Mouse (Mus musculus) G1E (cell line): ENCODE measurements around the gene 1810046K07Rik. TPM values are rescaled to one million over a fixed set of nuclear protein-coding genes. Genes with fewer than 3 reads are reported as not detected.

Experiments used
- ATAC-seq: 2 replicates; pipeline ENCODE4 v1.8.0; 2016; ENCODE audit warnings: mild to moderate bottlenecking; ENCODE audit not compliant: insufficient number of reproducible peaks, poor library complexity, low FRiP score, severe bottlenecking; ENCODE audit errors: extremely low read depth
- DNase-seq: peaks from one replicate; pipeline ENCODE4 v3.0.0; 2012; ENCODE audit warnings: low spot score
- H3K27me3 ChIP-seq: 2 replicates; pipeline ENCODE4 v1.6.1; 2012; ENCODE audit warnings: mild to moderate bottlenecking, low read length, inconsistent platforms; ENCODE audit not compliant: insufficient read depth
- H3K36me3 ChIP-seq: replicated peaks from 2 replicates; pipeline ENCODE3; 2012; ENCODE audit warnings: mild to moderate bottlenecking, inconsistent platforms
- H3K4me1 ChIP-seq: 2 replicates; pipeline ENCODE4 v1.6.1; 2012; ENCODE audit warnings: low read depth, low read length, inconsistent platforms, mixed read lengths; ENCODE audit not compliant: insufficient read depth
- H3K4me3 ChIP-seq: 2 replicates; pipeline ENCODE4 v1.5.1; 2012; ENCODE audit warnings: low read depth, mild to moderate bottlenecking, inconsistent platforms, low read length, moderate library complexity, mixed read lengths
- H3K9me3 ChIP-seq: replicated peaks from 2 replicates; pipeline ENCODE4 v1.6.1; 2012; ENCODE audit warnings: inconsistent platforms
- CTCF ChIP-seq: IDR thresholded peaks from 2 replicates; pipeline ENCODE4 v1.5.1; 2012; ENCODE audit warnings: low read depth, low read length, inconsistent platforms, mixed read lengths
- GATA1 ChIP-seq: IDR thresholded peaks from 2 replicates; pipeline ENCODE4 v1.6.1; 2012; ENCODE audit warnings: borderline replicate concordance, low read length, inconsistent platforms, mixed read lengths
- GATA2 ChIP-seq: IDR thresholded peaks from 2 replicates; pipeline ENCODE4 v1.6.1; 2012; ENCODE audit warnings: low read depth, low read length, inconsistent platforms, borderline replicate concordance
- POLR2AphosphoS5 ChIP-seq: IDR thresholded peaks from 2 replicates; pipeline ENCODE4 v1.6.1; 2012; ENCODE audit warnings: low read depth, low read length, inconsistent platforms; ENCODE audit not compliant: insufficient replicate concordance
- TAL1 ChIP-seq: conservative IDR thresholded peaks from 2 replicates; pipeline ENCODE4 v1.6.1; 2012; ENCODE audit warnings: low read depth, low read length, inconsistent platforms, mixed read lengths
- polyA plus RNA-seq: library from polyadenylated mRNA; stranded (reverse); fragments of >175 nt; gene quantifications from 2 replicates; pipeline ENCODE4 v1.2.3, GENCODE M21; 2012
- total RNA-seq, 2 experiments: library from RNA; stranded (forward) in 1 of 2; stranded (reverse) in 1 of 2; fragments of 200-1000 nt in 1 of 2; fragments of >200 nt in 1 of 2; fragmentation: Nextera tagmentation in 1 of 2; gene quantifications; 2 replicates each; pipeline ENCODE4 v1.2.3; 2014 to 2017

The 1810046K07Rik gene
- total and polyA plus RNA-seq, 3 experiments: not detected

- no peak for ATAC-seq
- peaks cover 38% of the 10 kb centered on the region for H3K27me3 ChIP-seq
Observed at GRCm38 (mm10) chr9:51286079-51286478, 42.6 kb downstream of the 1810046K07Rik start.

GRCm38 (mm10) chr9:51278500-51279381 is 50.0 kb downstream of the 1810046K07Rik start, which contains the start of gene Colca2:
Gene Colca2 (minus strand): TSS chr9:51278569.
- no peaks in the 10 kb centered on the region for H3K9me3 ChIP-seq
- peaks cover 52% of the 10 kb centered on the region for H3K27me3 ChIP-seq
- DNase-seq: no peak
- H3K36me3 ChIP-seq: no peaks in the 10 kb centered on the region
- no peak for ATAC-seq
- H3K4me1 ChIP-seq: peaks cover 2% of the 10 kb centered on the region
- no peak for TF ChIP-seq GATA1
- no peak for TF ChIP-seq CTCF
- no peak for TF ChIP-seq TAL1
- no peak for TF ChIP-seq GATA2
- TF ChIP-seq POLR2AphosphoS5: no peak
- no peak within 1 kb of the TSS for H3K4me3 ChIP-seq

More at GRCm38 (mm10) chr9:51286079-51286478, 42.6 kb downstream of the 1810046K07Rik start:
- Histone ChIP-seq H3K4me3 (no peak overlapping the region), H3K4me1 (no peaks in the 10 kb centered on the region), H3K9me3 (no peaks in the 10 kb centered on the region), H3K36me3 (no peaks in the 10 kb centered on the region)
- no peak for DNase-seq
- TF ChIP-seq GATA1 (no peak), CTCF (no peak), TAL1 (no peak), GATA2 (no peak), POLR2AphosphoS5 (no peak)

GRCm38 (mm10) chr9:51277834-51278498 is 50.8 kb downstream of the 1810046K07Rik start:
- Histone ChIP-seq H3K4me3 (no peak overlapping the region), H3K4me1 (peaks cover 2% of the 10 kb centered on the region), H3K36me3 (no peaks in the 10 kb centered on the region), H3K9me3 (no peaks in the 10 kb centered on the region), H3K27me3 (peaks cover 50% of the 10 kb centered on the region)
- TF ChIP-seq TAL1 (no peak), CTCF (no peak), GATA1 (no peak), POLR2AphosphoS5 (no peak), GATA2 (no peak)
- no peak for DNase-seq
- no peak for ATAC-seq

- Histone ChIP-seq H3K4me1 (peaks cover 2% of the 10 kb centered on the region), H3K4me3 (no peak overlapping the region), H3K36me3 (no peaks in the 10 kb centered on the region), H3K9me3 (no peaks in the 10 kb centered on the region), H3K27me3 (peaks cover 42% of the 10 kb centered on the region)
- TF ChIP-seq CTCF (no peak), TAL1 (no peak), GATA2 (no peak), GATA1 (no peak), POLR2AphosphoS5 (no peak)
- DNase-seq (no peak), ATAC-seq (no peak)
Observed at GRCm38 (mm10) chr9:51274678-51275077, 54.0 kb downstream of the 1810046K07Rik start.

GRCm38 (mm10) chr9:51273581-51274154 is 55.0 kb downstream of the 1810046K07Rik start:
- no peak for DNase-seq
- Histone ChIP-seq H3K4me1 (peaks cover 2% of the 10 kb centered on the region), H3K27me3 (peaks cover 33% of the 10 kb centered on the region), H3K9me3 (no peaks in the 10 kb centered on the region), H3K4me3 (no peak overlapping the region), H3K36me3 (no peaks in the 10 kb centered on the region)
- no peak; the same call in 1 of the 2 replicates for ATAC-seq
- no peak for TF ChIP-seq GATA1
- TF ChIP-seq GATA2: no peak
- no peak for TF ChIP-seq POLR2AphosphoS5
- TF ChIP-seq CTCF: no peak
- TF ChIP-seq TAL1: no peak
